In the genomic region with DNA sequence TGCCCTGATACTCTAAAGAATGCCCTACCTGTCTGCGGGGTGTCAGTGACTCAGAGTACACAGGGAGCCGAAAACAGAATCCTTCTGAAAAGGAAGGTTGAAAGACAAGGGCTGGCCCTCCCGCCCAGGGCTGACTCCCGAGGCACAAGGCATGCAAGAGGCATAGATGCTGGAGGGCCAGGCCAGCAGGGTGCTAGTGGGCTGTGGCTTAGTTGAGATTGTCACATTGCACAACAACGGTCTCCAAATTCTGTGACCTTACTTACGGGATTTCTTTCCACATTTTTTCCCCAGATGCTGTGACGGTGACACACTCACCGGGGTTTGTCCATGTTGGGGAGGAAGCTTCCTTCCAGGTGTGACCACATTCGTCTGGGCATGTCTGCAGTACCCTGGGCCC, we compare ENCODE assay signal across 10 mouse cellular contexts. TPM values are rescaled to one million over a fixed set of nuclear protein-coding genes. Genes with fewer than 3 reads are reported as not detected.
DNase-seq lines count a peak whose midpoint lies in the region; ATAC-seq lines count a peak whose summit lies in the region.
"Had no signal": no experiment of that assay in that cellular context is flagged by ENCODE, and none has a peak within 500 bp of the region (broad histone marks: within the 10 kb centered on the region; RNA-seq: fewer than 3 reads in every experiment).

No protein-coding gene starts in this region.

- 66% methylated on average over 9 of the region's 9 CpGs for WGBS in heart, embryonic 14.5 days
- 40% methylated on average over 9 of the region's 9 CpGs for WGBS in midbrain, embryonic 10.5 days
- WGBS in midbrain, embryonic 16.5 days: 48% methylated on average over 9 of the region's 9 CpGs
- WGBS in embryonic facial prominence, embryonic 15.5 days: 55% methylated on average over 9 of the region's 9 CpGs
- WGBS in liver, embryonic 15.5 days (ENCODE audit: insufficient replicate concordance): 71% methylated on average over 9 of the region's 9 CpGs

- no peaks in the 10 kb centered on the region for H3K9me3 ChIP-seq in heart, embryonic 14.5 days (ENCODE audit: control insufficient read depth, low read length)
- H3K9me3 ChIP-seq in midbrain, embryonic 10.5 days (replicated peaks): no peaks in the 10 kb centered on the region; the same call in 1 of the 2 replicates
- H3K9me3 ChIP-seq in midbrain, embryonic 16.5 days (replicated peaks; ENCODE audit: control insufficient read depth, low read length, poor library complexity, severe bottlenecking): no peaks in the 10 kb centered on the region
- no peaks in the 10 kb centered on the region for H3K9me3 ChIP-seq in embryonic facial prominence, embryonic 15.5 days (replicated peaks)
- H3K9me3 ChIP-seq in liver, embryonic 15.5 days (replicated peaks): no peaks in the 10 kb centered on the region

- no peak overlapping the region for H3K4me3 ChIP-seq in heart, embryonic 14.5 days (ENCODE audit: control insufficient read depth in 1 of 2, insufficient read depth in 1 of 2, low read depth in 1 of 2, low read length in 2 of 2)
- H3K4me3 ChIP-seq in midbrain, embryonic 10.5 days: no peak overlapping the region
- no peak overlapping the region for H3K4me3 ChIP-seq in midbrain, embryonic 16.5 days (ENCODE audit: low read depth, low read length)
- H3K4me3 ChIP-seq in embryonic facial prominence, embryonic 15.5 days (replicated peaks): no peak overlapping the region
- H3K4me3 ChIP-seq in liver, embryonic 15.5 days (replicated peaks): no peak overlapping the region

- H3K36me3 ChIP-seq in heart, embryonic 14.5 days (ENCODE audit: control insufficient read depth, insufficient read depth, low read length): peaks cover 22% of the 10 kb centered on the region
- H3K36me3 ChIP-seq in midbrain, embryonic 10.5 days: peaks cover 17% of the 10 kb centered on the region
- H3K36me3 ChIP-seq in midbrain, embryonic 16.5 days (ENCODE audit: control insufficient read depth, insufficient read depth, low read length): no peaks in the 10 kb centered on the region
- H3K36me3 ChIP-seq in embryonic facial prominence, embryonic 15.5 days: 0 out of 2 replicates have a peak, but pooled peaks cover 8% of the 10 kb centered on the region
- H3K36me3 ChIP-seq in liver, embryonic 15.5 days (replicated peaks): peaks cover 19% of the 10 kb centered on the region; the same call in 1 of the 2 replicates

- H3K4me1 ChIP-seq in heart, embryonic 14.5 days (ENCODE audit: control insufficient read depth in 2 of 2, insufficient read depth in 2 of 2, low read length in 2 of 2): peaks cover 52 to 70% of the 10 kb centered on the region in 2 experiments
- H3K4me1 ChIP-seq in midbrain, embryonic 10.5 days: peaks cover 78% of the 10 kb centered on the region
- peaks cover 37% of the 10 kb centered on the region for H3K4me1 ChIP-seq in midbrain, embryonic 16.5 days (ENCODE audit: control insufficient read depth, insufficient read depth, low read length)
- peaks cover 63% of the 10 kb centered on the region for H3K4me1 ChIP-seq in embryonic facial prominence, embryonic 15.5 days
- H3K4me1 ChIP-seq in liver, embryonic 15.5 days (replicated peaks): peaks cover 71% of the 10 kb centered on the region

- intact Hi-C loops in heart, postnatal 25 days (cut with DNase I): no loop called here

- H3K9ac ChIP-seq in heart, embryonic 14.5 days (ENCODE audit: low read length): peak overlapping the region; percentile 43; the same call in 1 of the 2 replicates
- no peak overlapping the region for H3K9ac ChIP-seq in midbrain, embryonic 16.5 days (ENCODE audit: low read depth, low read length)
- H3K9ac ChIP-seq in embryonic facial prominence, embryonic 15.5 days: no peak overlapping the region
- H3K9ac ChIP-seq in liver, embryonic 15.5 days: no peak overlapping the region

- no peaks in the 10 kb centered on the region for H3K27me3 ChIP-seq in heart, embryonic 14.5 days (ENCODE audit: control insufficient read depth, insufficient read depth, low read length)
- H3K27me3 ChIP-seq in midbrain, embryonic 10.5 days (ENCODE audit: low read depth, poor library complexity, severe bottlenecking): 0 out of 2 replicates have a peak, but pooled peaks cover 12% of the 10 kb centered on the region
- H3K27me3 ChIP-seq in midbrain, embryonic 16.5 days (ENCODE audit: control insufficient read depth, insufficient read depth, low read depth, low read length): no peaks in the 10 kb centered on the region
- no peaks in the 10 kb centered on the region for H3K27me3 ChIP-seq in embryonic facial prominence, embryonic 15.5 days
- no peaks in the 10 kb centered on the region for H3K27me3 ChIP-seq in liver, embryonic 15.5 days

- H3K4me2 ChIP-seq in heart, embryonic 14.5 days (ENCODE audit: low read length): peak overlapping the region; percentile 29; the same call in 1 of the 2 replicates
- no peak overlapping the region for H3K4me2 ChIP-seq in midbrain, embryonic 16.5 days (ENCODE audit: low read length)
- H3K4me2 ChIP-seq in embryonic facial prominence, embryonic 15.5 days (replicated peaks): no peak overlapping the region
- H3K4me2 ChIP-seq in liver, embryonic 15.5 days: no peak overlapping the region

- peak overlapping the region; percentile 25 to 75 for H3K27ac ChIP-seq in heart, embryonic 14.5 days (replicated peaks in 1 of 2; ENCODE audit: control insufficient read depth in 1 of 2, insufficient read depth in 1 of 2, low read depth in 2 of 2, low read length in 2 of 2)
- H3K27ac ChIP-seq in midbrain, embryonic 10.5 days (replicated peaks): peak overlapping the region; percentile 75
- H3K27ac ChIP-seq in midbrain, embryonic 16.5 days (ENCODE audit: low read length): no peak overlapping the region
- peak overlapping the region; percentile 75 for H3K27ac ChIP-seq in embryonic facial prominence, embryonic 15.5 days (replicated peaks)
- H3K27ac ChIP-seq in liver, embryonic 15.5 days (replicated peaks): peak overlapping the region; percentile 99

- DNase-seq in heart, postnatal 25 days (ENCODE audit: low spot score): no peak
- DNase-seq in midbrain, embryonic 10.5 days (ENCODE audit: low spot score): no peak
- no peak for DNase-seq in T-cell, adult 2 months (ENCODE audit: low spot score)
- no peak for DNase-seq in cerebellum, postnatal 36 days
- DNase-seq: embryo, embryonic 11 days had no signal

- no peak for ATAC-seq in heart, embryonic 14.5 days (ENCODE audit: insufficient number of reproducible peaks, insufficient read depth, low FRiP score, low read depth)
- ATAC-seq in midbrain, embryonic 16.5 days: no peak
- no peak for ATAC-seq in embryonic facial prominence, embryonic 15.5 days (ENCODE audit: insufficient number of reproducible peaks, low FRiP score, low TSS enrichment, low read depth)
- no peak for ATAC-seq in liver, embryonic 15.5 days (ENCODE audit: insufficient read depth)
- ATAC-seq: forebrain, embryonic 16.5 days had no signal

RNA-seq across cellular contexts. Expression of gene Tmem94, which starts 11.7 kb away (rescaled TPM):
- 27.1 and 28.7 TPM in 2 replicates for polyA plus RNA-seq in heart, embryonic 14.5 days (2014; fragmentation: Nextera tagmentation; extraction: Ambion mirVana)
- total RNA-seq in heart, postnatal 25 days (2021): 100 to 1,000 TPM; 102 to 110 TPM
- 39.6 and 45.2 TPM in 2 replicates for polyA plus RNA-seq in midbrain, embryonic 10.5 days (2016; fragmentation: Nextera tagmentation; extraction: Ambion mirVana)
- 25.1 and 25.6 TPM in 2 replicates for polyA plus RNA-seq in midbrain, embryonic 16.5 days (2015; fragmentation: Nextera tagmentation; extraction: Ambion mirVana)
- polyA plus RNA-seq in embryonic facial prominence, embryonic 15.5 days (2015; fragmentation: Nextera tagmentation; extraction: Ambion mirVana): 24.2 and 25.0 TPM in 2 replicates
- 9.9 and 10.1 TPM in 2 replicates for polyA plus RNA-seq in liver, embryonic 15.5 days (2015; fragmentation: Nextera tagmentation; extraction: Ambion mirVana)

RNA-seq across cellular contexts. Expression of gene Caskin2, which starts 36.5 kb away (rescaled TPM):
- polyA plus RNA-seq in heart, embryonic 14.5 days (2014; fragmentation: Nextera tagmentation; extraction: Ambion mirVana): 21.0 and 21.1 TPM in 2 replicates
- total RNA-seq in heart, postnatal 25 days (2021): 10 to 100 TPM; 41.8 to 52.2 TPM
- polyA plus RNA-seq in midbrain, embryonic 10.5 days (2016; fragmentation: Nextera tagmentation; extraction: Ambion mirVana): 17.5 and 18.6 TPM in 2 replicates
- polyA plus RNA-seq in midbrain, embryonic 16.5 days (2015; fragmentation: Nextera tagmentation; extraction: Ambion mirVana): 7.6 and 8.9 TPM in 2 replicates
- polyA plus RNA-seq in embryonic facial prominence, embryonic 15.5 days (2015; fragmentation: Nextera tagmentation; extraction: Ambion mirVana): 19.0 TPM in 2 replicates
- polyA plus RNA-seq in liver, embryonic 15.5 days (2015; fragmentation: Nextera tagmentation; extraction: Ambion mirVana): 5.7 and 6.7 TPM in 2 replicates

RNA-seq across cellular contexts. Expression of gene Tsen54, which starts 37.6 kb away (rescaled TPM):
- polyA plus RNA-seq in heart, embryonic 14.5 days (2014; fragmentation: Nextera tagmentation; extraction: Ambion mirVana): 18.9 and 24.2 TPM in 2 replicates
- total RNA-seq in heart, postnatal 25 days (2021): 1 to 10 TPM; 9.1 to 9.2 TPM
- 35.3 and 39.7 TPM in 2 replicates for polyA plus RNA-seq in midbrain, embryonic 10.5 days (2016; fragmentation: Nextera tagmentation; extraction: Ambion mirVana)
- 23.7 and 24.2 TPM in 2 replicates for polyA plus RNA-seq in midbrain, embryonic 16.5 days (2015; fragmentation: Nextera tagmentation; extraction: Ambion mirVana)
- polyA plus RNA-seq in embryonic facial prominence, embryonic 15.5 days (2015; fragmentation: Nextera tagmentation; extraction: Ambion mirVana): 31.5 and 34.8 TPM in 2 replicates
- polyA plus RNA-seq in liver, embryonic 15.5 days (2015; fragmentation: Nextera tagmentation; extraction: Ambion mirVana): 13.7 and 18.7 TPM in 2 replicates

RNA-seq across cellular contexts. Expression of gene Llgl2, which starts 46.9 kb away (rescaled TPM):
- 14.5 and 15.5 TPM in 2 replicates for polyA plus RNA-seq in heart, embryonic 14.5 days (2014; fragmentation: Nextera tagmentation; extraction: Ambion mirVana)
- total RNA-seq in heart, postnatal 25 days (2021): 10 to 100 TPM; 15.1 to 21.5 TPM
- polyA plus RNA-seq in midbrain, embryonic 10.5 days (2016; fragmentation: Nextera tagmentation; extraction: Ambion mirVana): 5.5 and 5.9 TPM in 2 replicates
- polyA plus RNA-seq in midbrain, embryonic 16.5 days (2015; fragmentation: Nextera tagmentation; extraction: Ambion mirVana): 0.82 and 1.0 TPM in 2 replicates
- 21.8 and 22.6 TPM in 2 replicates for polyA plus RNA-seq in embryonic facial prominence, embryonic 15.5 days (2015; fragmentation: Nextera tagmentation; extraction: Ambion mirVana)
- 11.9 and 16.2 TPM in 2 replicates for polyA plus RNA-seq in liver, embryonic 15.5 days (2015; fragmentation: Nextera tagmentation; extraction: Ambion mirVana)
